Mouse (Mus musculus): Measurements from ENCODE around the gene Hnrnph3. TPM values are rescaled to one million over a fixed set of nuclear protein-coding genes. Genes with fewer than 3 reads are reported as not detected.
A peak's percentile ranks its signal among the peaks of the same experiment; 100 is the strongest.
"Not testable (repeated sequence)": the region's sequence is repeated elsewhere in the genome, so short reads cannot be mapped to it uniquely, and the experiment has no call there.

Hnrnph3 gene
- polyA plus RNA-seq, 1 experiment from 2014 or later: 75.0 TPM

DNA sequence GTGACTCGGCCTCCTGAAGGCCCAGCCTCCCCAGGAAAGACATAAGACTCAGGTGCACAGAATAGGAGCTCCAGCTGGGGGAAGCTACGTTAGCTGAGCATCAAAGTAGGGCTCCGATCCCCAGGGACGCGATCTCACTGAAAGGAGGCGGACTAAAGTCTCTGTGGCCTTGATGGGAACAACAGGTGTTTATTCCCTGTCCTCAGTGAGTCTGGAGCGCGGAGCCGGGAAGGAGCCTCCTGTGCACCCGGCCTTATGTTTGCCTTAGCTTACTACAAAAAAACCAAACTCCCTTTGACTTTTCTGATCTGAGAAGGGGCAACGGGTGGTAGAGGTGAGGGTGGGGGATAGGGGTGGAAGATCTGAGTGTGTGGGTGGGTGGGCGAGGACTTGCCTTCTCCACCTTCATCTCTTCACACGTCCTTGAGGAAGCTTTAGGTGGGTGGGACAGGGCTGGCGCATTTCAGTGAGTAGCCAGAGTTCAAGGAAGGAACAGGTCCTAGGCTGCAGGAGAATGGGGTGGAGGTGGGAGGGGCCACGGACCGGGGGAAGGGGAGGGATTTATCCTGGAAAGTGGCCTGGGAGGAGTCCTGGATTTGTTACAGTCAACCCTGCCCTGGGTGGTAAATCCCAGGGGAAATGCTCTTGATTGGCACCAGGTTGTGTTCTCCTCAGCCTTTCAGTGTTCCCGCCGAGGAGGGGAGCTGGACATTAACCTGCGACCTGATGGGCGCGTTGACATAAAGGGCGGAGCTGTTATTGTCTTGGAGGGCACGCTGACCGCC lies 33.1 kb upstream of the Hnrnph3 start:
- H3K27ac ChIP-seq: no peak overlapping the region
- H3K4me2 ChIP-seq (replicated peaks): no peak overlapping the region
- DNase-seq (ENCODE audit: low spot score) (no peak), ATAC-seq (ENCODE audit: low FRiP score) (no peak)
- H3K9ac ChIP-seq: no peak overlapping the region
- H3K27me3 ChIP-seq (ENCODE audit: control insufficient read depth, insufficient read depth, low read length): no peaks in the 10 kb centered on the region
- no peaks in the 10 kb centered on the region for H3K4me1 ChIP-seq (replicated peaks; ENCODE audit: control insufficient read depth, insufficient read depth, low read length)
- no peak overlapping the region for H3K4me3 ChIP-seq (replicated peaks; ENCODE audit: low read length)
- WGBS: 41% methylated on average over 24 of the region's 24 CpGs
- H3K9me3 ChIP-seq (ENCODE audit: control insufficient read depth, low read length): no peaks in the 10 kb centered on the region
- no peaks in the 10 kb centered on the region for H3K36me3 ChIP-seq (replicated peaks; ENCODE audit: control insufficient read depth, insufficient read depth)

DNA sequence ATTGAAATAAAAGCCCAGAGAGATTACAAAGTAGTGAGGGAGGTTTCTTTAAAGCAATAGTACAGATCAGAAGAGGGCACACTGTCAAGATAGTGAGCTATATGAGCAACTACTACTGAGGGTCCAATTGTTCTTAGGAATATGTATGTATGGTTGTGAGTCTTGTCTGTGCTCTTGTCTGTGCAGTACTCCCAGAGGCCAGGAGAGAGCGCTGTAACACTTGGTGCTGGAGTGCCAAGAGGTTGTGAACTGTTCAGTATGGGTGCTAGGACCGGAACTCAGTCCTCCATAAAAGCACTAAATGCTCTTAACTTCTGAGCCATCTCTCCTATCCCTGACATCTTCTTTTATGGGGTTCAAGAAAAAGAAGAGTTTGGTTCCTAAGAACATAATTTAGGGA lies 30.6 kb upstream of the Hnrnph3 start:
- H3K4me3 ChIP-seq (replicated peaks; ENCODE audit: low read length): no peak overlapping the region
- no peaks in the 10 kb centered on the region for H3K36me3 ChIP-seq (replicated peaks; ENCODE audit: control insufficient read depth, insufficient read depth)
- no peak overlapping the region for H3K9ac ChIP-seq
- no peaks in the 10 kb centered on the region for H3K4me1 ChIP-seq (replicated peaks; ENCODE audit: control insufficient read depth, insufficient read depth, low read length)
- no peak overlapping the region for H3K4me2 ChIP-seq (replicated peaks)
- WGBS: 83% methylated on average over 2 of the region's 2 CpGs
- no peak overlapping the region for H3K27ac ChIP-seq
- no peaks in the 10 kb centered on the region for H3K9me3 ChIP-seq (ENCODE audit: control insufficient read depth, low read length)
- no peak for DNase-seq (ENCODE audit: low spot score)
- no peak for ATAC-seq (ENCODE audit: low FRiP score)
- H3K27me3 ChIP-seq (ENCODE audit: control insufficient read depth, insufficient read depth, low read length): no peaks in the 10 kb centered on the region

DNA sequence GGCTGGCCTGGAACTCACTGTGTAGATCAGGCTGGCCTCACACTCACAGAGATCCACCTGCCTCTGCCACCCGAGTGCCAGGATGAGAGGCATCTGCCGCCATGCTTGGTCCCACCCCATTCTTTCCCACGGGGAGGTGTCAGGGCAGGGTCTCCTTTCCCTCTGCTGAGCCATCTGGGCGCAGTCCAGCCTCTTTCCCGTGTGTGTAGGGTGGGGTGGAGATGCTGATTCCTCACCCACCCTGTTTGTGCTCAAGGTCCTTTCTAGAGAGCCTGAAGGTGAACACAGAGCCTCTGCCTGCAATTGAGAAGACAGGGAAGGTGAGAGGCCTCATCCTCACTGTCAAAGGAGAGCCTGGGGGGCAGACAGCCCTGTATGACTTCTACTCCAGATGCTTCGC lies 30.1 kb upstream of the Hnrnph3 start:
- H3K9me3 ChIP-seq (ENCODE audit: control insufficient read depth, low read length); H3K9ac ChIP-seq; H3K27ac ChIP-seq; H3K27me3 ChIP-seq (ENCODE audit: control insufficient read depth, insufficient read depth, low read length); H3K36me3 ChIP-seq (replicated peaks; ENCODE audit: control insufficient read depth, insufficient read depth); H3K4me2 ChIP-seq (replicated peaks); DNase-seq (ENCODE audit: low spot score); ATAC-seq (ENCODE audit: low FRiP score); H3K4me3 ChIP-seq (replicated peaks; ENCODE audit: low read length); H3K4me1 ChIP-seq (replicated peaks; ENCODE audit: control insufficient read depth, insufficient read depth, low read length): not testable (repeated sequence)
- 89% methylated on average over 6 of the region's 6 CpGs for WGBS

DNA sequence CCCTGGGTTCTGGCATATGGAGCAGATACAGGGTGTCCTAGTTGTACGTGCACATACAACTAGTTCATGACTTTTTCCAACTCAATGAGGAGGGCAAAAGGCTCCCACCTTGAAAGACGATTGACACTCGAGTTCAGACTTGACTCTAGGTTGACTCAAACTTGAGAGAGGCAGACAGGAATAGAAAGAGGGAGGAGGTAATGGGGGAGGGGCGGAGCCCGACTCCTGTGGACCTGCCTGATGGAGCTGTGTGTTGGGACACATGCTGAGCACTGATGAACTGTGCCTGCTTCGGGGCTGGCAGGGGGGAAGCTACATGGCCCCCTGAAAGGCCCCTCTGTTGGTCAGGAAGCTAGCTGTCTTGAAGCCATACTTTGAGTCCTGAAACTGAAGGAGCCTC lies 29.0 kb upstream of the Hnrnph3 start:
- WGBS: 53% methylated on average over 6 of the region's 6 CpGs
- ATAC-seq (ENCODE audit: low FRiP score) (no peak), DNase-seq (ENCODE audit: low spot score) (no peak)
- H3K4me3 ChIP-seq (replicated peaks; ENCODE audit: low read length): no peak overlapping the region
- no peaks in the 10 kb centered on the region for H3K4me1 ChIP-seq (replicated peaks; ENCODE audit: control insufficient read depth, insufficient read depth, low read length)
- no peak overlapping the region for H3K27ac ChIP-seq
- H3K27me3 ChIP-seq (ENCODE audit: control insufficient read depth, insufficient read depth, low read length): no peaks in the 10 kb centered on the region
- H3K36me3 ChIP-seq (replicated peaks; ENCODE audit: control insufficient read depth, insufficient read depth): no peaks in the 10 kb centered on the region
- H3K9me3 ChIP-seq (ENCODE audit: control insufficient read depth, low read length): no peaks in the 10 kb centered on the region
- no peak overlapping the region for H3K4me2 ChIP-seq (replicated peaks)
- H3K9ac ChIP-seq: no peak overlapping the region

- no peaks in the 10 kb centered on the region for H3K9me3 ChIP-seq (ENCODE audit: control insufficient read depth, low read length)
- no peak overlapping the region for H3K9ac ChIP-seq
- H3K4me3 ChIP-seq (replicated peaks; ENCODE audit: low read length): no peak overlapping the region
- WGBS: 80% methylated on average over 6 of the region's 6 CpGs
- no peaks in the 10 kb centered on the region for H3K27me3 ChIP-seq (ENCODE audit: control insufficient read depth, insufficient read depth, low read length)
- ATAC-seq (ENCODE audit: low FRiP score): no peak
- no peaks in the 10 kb centered on the region for H3K4me1 ChIP-seq (replicated peaks; ENCODE audit: control insufficient read depth, insufficient read depth, low read length)
- DNase-seq (ENCODE audit: low spot score): no peak
- H3K27ac ChIP-seq: no peak overlapping the region
- no peaks in the 10 kb centered on the region for H3K36me3 ChIP-seq (replicated peaks; ENCODE audit: control insufficient read depth, insufficient read depth)
- no peak overlapping the region for H3K4me2 ChIP-seq (replicated peaks)
Observed at GRCm38 (mm10) chr10:63052011-63052410, 28.0 kb upstream of the Hnrnph3 start.

DNA sequence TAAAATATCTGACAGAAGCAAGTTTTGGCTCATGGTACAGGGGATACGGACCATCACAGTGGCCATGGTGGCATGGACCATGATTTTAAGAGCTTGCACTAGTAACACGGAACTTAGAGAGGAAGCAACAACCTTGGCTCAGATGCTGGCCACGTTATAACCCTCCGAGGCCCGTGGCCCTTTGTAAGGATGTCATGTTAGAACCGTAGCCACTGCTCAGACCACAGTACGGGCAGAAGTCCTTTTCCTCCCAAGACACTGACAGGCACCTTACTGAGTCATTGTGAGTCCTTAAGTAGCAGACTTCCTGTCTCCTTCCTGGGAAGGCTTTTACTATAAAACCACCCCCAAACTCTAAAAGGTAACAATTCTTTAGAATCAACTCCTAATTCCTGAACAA lies 27.2 kb upstream of the Hnrnph3 start:
- WGBS: 75% methylated on average over 7 of the region's 7 CpGs
- Histone ChIP-seq H3K4me3 (replicated peaks; ENCODE audit: low read length) (no peak overlapping the region), H3K4me2 (replicated peaks) (no peak overlapping the region), H3K9me3 (ENCODE audit: control insufficient read depth, low read length) (no peaks in the 10 kb centered on the region), H3K4me1 (replicated peaks; ENCODE audit: control insufficient read depth, insufficient read depth, low read length) (no peaks in the 10 kb centered on the region), H3K27me3 (ENCODE audit: control insufficient read depth, insufficient read depth, low read length) (no peaks in the 10 kb centered on the region), H3K36me3 (replicated peaks; ENCODE audit: control insufficient read depth, insufficient read depth) (no peaks in the 10 kb centered on the region), H3K9ac (no peak overlapping the region), H3K27ac (no peak overlapping the region)
- no peak for DNase-seq (ENCODE audit: low spot score)
- ATAC-seq (ENCODE audit: low FRiP score): no peak

GRCm38 (mm10) chr10:63049106-63049505 lies 25.1 kb upstream of the Hnrnph3 start:
- H3K4me1 ChIP-seq (replicated peaks; ENCODE audit: control insufficient read depth, insufficient read depth, low read length): no peaks in the 10 kb centered on the region
- H3K4me2 ChIP-seq (replicated peaks): no peak overlapping the region
- no peaks in the 10 kb centered on the region for H3K9me3 ChIP-seq (ENCODE audit: control insufficient read depth, low read length)
- ATAC-seq (ENCODE audit: low FRiP score) (no peak), DNase-seq (ENCODE audit: low spot score) (no peak)
- no peak overlapping the region for H3K27ac ChIP-seq
- H3K36me3 ChIP-seq (replicated peaks; ENCODE audit: control insufficient read depth, insufficient read depth): no peaks in the 10 kb centered on the region
- no peaks in the 10 kb centered on the region for H3K27me3 ChIP-seq (ENCODE audit: control insufficient read depth, insufficient read depth, low read length)
- no peak overlapping the region for H3K9ac ChIP-seq
- H3K4me3 ChIP-seq (replicated peaks; ENCODE audit: low read length): no peak overlapping the region
- WGBS: 86% methylated on average over 2 of the region's 2 CpGs

GRCm38 (mm10) chr10:63047751-63048150 lies 23.7 kb upstream of the Hnrnph3 start:
- ATAC-seq (ENCODE audit: low FRiP score): no peak
- no peaks in the 10 kb centered on the region for H3K4me1 ChIP-seq (replicated peaks; ENCODE audit: control insufficient read depth, insufficient read depth, low read length)
- WGBS: 94% methylated on average over 8 of the region's 8 CpGs

DNA sequence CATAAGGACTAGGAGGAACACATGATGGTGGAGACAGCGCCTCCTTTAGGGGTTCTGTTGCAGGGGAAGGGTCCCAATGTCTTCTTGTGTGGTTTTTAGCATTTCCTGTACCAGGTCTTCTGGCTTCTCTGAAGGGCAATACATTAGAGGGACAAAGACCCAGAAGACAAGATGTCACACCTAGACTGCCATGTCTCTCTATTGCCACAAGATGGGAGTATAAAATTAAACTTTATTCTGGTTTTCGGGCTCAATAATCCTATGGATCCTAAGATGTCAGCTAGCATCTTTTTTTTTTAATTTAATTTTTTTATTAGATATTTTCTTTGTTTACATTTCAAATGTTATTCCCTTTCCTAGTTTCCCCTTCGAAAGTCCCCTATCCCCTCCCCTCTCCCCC lies 19.1 kb upstream of the Hnrnph3 start:
- no peak overlapping the region for H3K4me3 ChIP-seq (replicated peaks; ENCODE audit: low read length)
- no peak overlapping the region for H3K27ac ChIP-seq
- 71% methylated on average over 3 of the region's 3 CpGs for WGBS
- no peaks in the 10 kb centered on the region for H3K27me3 ChIP-seq (ENCODE audit: control insufficient read depth, insufficient read depth, low read length)
- no peaks in the 10 kb centered on the region for H3K36me3 ChIP-seq (replicated peaks; ENCODE audit: control insufficient read depth, insufficient read depth)
- ATAC-seq (ENCODE audit: low FRiP score): no peak
- H3K4me2 ChIP-seq (replicated peaks): no peak overlapping the region
- no peaks in the 10 kb centered on the region for H3K9me3 ChIP-seq (ENCODE audit: control insufficient read depth, low read length)
- H3K4me1 ChIP-seq (replicated peaks; ENCODE audit: control insufficient read depth, insufficient read depth, low read length): no peaks in the 10 kb centered on the region
- peak; percentile 44 for DNase-seq (ENCODE audit: low spot score)
- no peak overlapping the region for H3K9ac ChIP-seq

More at GRCm38 (mm10) chr10:63047751-63048150, 23.7 kb upstream of the Hnrnph3 start:
- no peak for DNase-seq (ENCODE audit: low spot score)
- no peaks in the 10 kb centered on the region for H3K9me3 ChIP-seq (ENCODE audit: control insufficient read depth, low read length)
- no peak overlapping the region for H3K27ac ChIP-seq
- H3K27me3 ChIP-seq (ENCODE audit: control insufficient read depth, insufficient read depth, low read length): no peaks in the 10 kb centered on the region
- H3K9ac ChIP-seq: no peak overlapping the region
- H3K4me2 ChIP-seq (replicated peaks): no peak overlapping the region
- no peak overlapping the region for H3K4me3 ChIP-seq (replicated peaks; ENCODE audit: low read length)
- no peaks in the 10 kb centered on the region for H3K36me3 ChIP-seq (replicated peaks; ENCODE audit: control insufficient read depth, insufficient read depth)

Measured in hindbrain, embryonic 14.5 days (tissue).